Mouse (Mus musculus) E14TG2a.4 (cell line): ENCODE results near the gene Agmo.

ENCODE experiments used
- CTCF ChIP-seq: conservative IDR thresholded peaks from 2 replicates; pipeline ENCODE4 v1.5.1; 2014; ENCODE audit warnings: low read length
- NANOG ChIP-seq: IDR thresholded peaks from 2 replicates; pipeline ENCODE4 v1.6.1; 2014; ENCODE audit warnings: borderline replicate concordance, low read length, mixed read lengths

GRCm38 (mm10) chr12:37612837-37613236, 371.4 kb downstream of the Agmo start:
- TF ChIP-seq CTCF (no peak), NANOG (no peak)
